ENCODE assay signal across 23 mouse cellular contexts in the genomic region with DNA sequence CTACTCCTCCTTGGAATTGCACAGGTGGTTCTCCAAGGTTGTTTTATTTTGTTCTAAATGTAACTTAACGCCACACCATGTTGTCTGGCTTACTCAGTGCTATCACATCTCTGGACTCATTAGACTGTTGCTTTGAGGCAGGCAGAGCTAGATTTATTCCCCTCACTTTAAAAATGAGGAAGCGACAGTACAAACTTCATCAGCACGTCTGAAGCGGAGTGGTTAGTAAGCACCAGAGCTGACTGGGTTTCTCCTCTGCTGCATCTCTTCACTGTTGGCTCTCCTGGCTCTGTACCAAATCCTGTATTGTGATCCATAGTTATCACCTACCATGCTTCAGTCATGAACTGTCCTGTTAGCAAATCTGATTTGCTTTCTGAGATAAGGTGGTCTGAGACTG. TPM values are rescaled to one million over a fixed set of nuclear protein-coding genes. Genes with fewer than 3 reads are reported as not detected.
DNase-seq lines count a peak whose midpoint lies in the region; ATAC-seq and TF ChIP-seq lines count a peak whose summit lies in the region.
"Had no signal": no experiment of that assay in that cellular context is flagged by ENCODE, and none has a peak within 500 bp of the region (broad histone marks: within the 10 kb centered on the region; RNA-seq: fewer than 3 reads in every experiment).

No protein-coding gene starts in this region.

- ATAC-seq in G1E (ENCODE audit: extremely low read depth, insufficient number of reproducible peaks, low FRiP score, poor library complexity, severe bottlenecking) = peak; percentile 34; the same call in 1 of the 2 replicates
- peak; percentile 66 for ATAC-seq in common myeloid progenitor, adult 5-6 weeks (replicated peaks; ENCODE audit: low read depth, poor library complexity, severe bottlenecking)
- ATAC-seq in limb, embryonic 12.5 days (ENCODE audit: insufficient number of reproducible peaks, insufficient read depth, low FRiP score, low TSS enrichment, low read depth) = no peak
- ATAC-seq in hindbrain, embryonic 12.5 days (ENCODE audit: low FRiP score) = no peak
- ATAC-seq: forebrain, embryonic 16.5 days; intestine, embryonic 16.5 days had no signal

- no peak for DNase-seq in G1E (ENCODE audit: low spot score)
- peak; percentile 32 for DNase-seq in splenic B cell, adult 2 months (ENCODE audit: low read depth, low spot score)
- DNase-seq in hindbrain, embryonic 10.5 days (ENCODE audit: low spot score) = no peak
- DNase-seq in right cerebral cortex, adult 18-20 months = no peak
- DNase-seq: adrenal gland, adult 8-10 months; cerebellum, adult 11 months; cerebellum, adult 8-10 months; cerebellum, postnatal 14 days; gastrocnemius, postnatal 14 days had no signal

- peak overlapping the region; percentile 51 for H3K27ac ChIP-seq in limb, embryonic 12.5 days
- no peak overlapping the region for H3K27ac ChIP-seq in hindbrain, embryonic 10.5 days
- H3K27ac ChIP-seq in hindbrain, embryonic 12.5 days = no peak overlapping the region
- H3K27ac ChIP-seq: embryonic facial prominence, embryonic 12.5 days; hindbrain, embryonic 14.5 days had no signal

- no peaks in the 10 kb centered on the region for H3K9me3 ChIP-seq in G1E (replicated peaks)
- no peaks in the 10 kb centered on the region for H3K9me3 ChIP-seq in limb, embryonic 12.5 days
- no peaks in the 10 kb centered on the region for H3K9me3 ChIP-seq in hindbrain, embryonic 10.5 days
- H3K9me3 ChIP-seq in hindbrain, embryonic 12.5 days (replicated peaks) = no peaks in the 10 kb centered on the region
- H3K9me3 ChIP-seq: embryonic facial prominence, embryonic 12.5 days; heart, embryonic 12.5 days had no signal

- peaks cover 84% of the 10 kb centered on the region for H3K36me3 ChIP-seq in G1E (replicated peaks)
- H3K36me3 ChIP-seq in limb, embryonic 12.5 days = peaks cover 27% of the 10 kb centered on the region
- H3K36me3 ChIP-seq in splenic B cell, adult 2 months (ENCODE audit: control insufficient read depth, insufficient read depth, low read length, poor library complexity, severe bottlenecking) = peaks cover 13% of the 10 kb centered on the region
- H3K36me3 ChIP-seq in hindbrain, embryonic 10.5 days = 0 out of 2 replicates have a peak, but pooled peaks cover 8% of the 10 kb centered on the region
- 0 out of 2 replicates have a peak, but pooled peaks cover 5% of the 10 kb centered on the region for H3K36me3 ChIP-seq in hindbrain, embryonic 12.5 days
- H3K36me3 ChIP-seq: embryonic facial prominence, embryonic 12.5 days had no signal

- no peaks in the 10 kb centered on the region for H3K27me3 ChIP-seq in G1E (ENCODE audit: insufficient read depth, low read length)
- no peaks in the 10 kb centered on the region for H3K27me3 ChIP-seq in limb, embryonic 12.5 days
- no peaks in the 10 kb centered on the region for H3K27me3 ChIP-seq in splenic B cell, adult 2 months (ENCODE audit: control insufficient read depth, insufficient read depth, low read length, poor library complexity, severe bottlenecking)
- no peaks in the 10 kb centered on the region for H3K27me3 ChIP-seq in hindbrain, embryonic 10.5 days (ENCODE audit: insufficient read depth, poor library complexity, severe bottlenecking)
- H3K27me3 ChIP-seq in hindbrain, embryonic 12.5 days = no peaks in the 10 kb centered on the region
- H3K27me3 ChIP-seq: embryonic facial prominence, embryonic 12.5 days; heart, embryonic 12.5 days had no signal

- no peak overlapping the region for H3K4me2 ChIP-seq in limb, embryonic 12.5 days
- no peak overlapping the region for H3K4me2 ChIP-seq in hindbrain, embryonic 12.5 days (replicated peaks)
- H3K4me2 ChIP-seq: embryonic facial prominence, embryonic 12.5 days; heart, embryonic 12.5 days; hindbrain, embryonic 14.5 days had no signal

- no peak overlapping the region for H3K9ac ChIP-seq in limb, embryonic 12.5 days (replicated peaks)
- no peak overlapping the region for H3K9ac ChIP-seq in hindbrain, embryonic 12.5 days
- H3K9ac ChIP-seq: embryonic facial prominence, embryonic 12.5 days; heart, embryonic 12.5 days; hindbrain, embryonic 14.5 days had no signal

- TF ChIP-seq CTCF in G1E (IDR thresholded peaks at IDR 0.05; ENCODE audit: low read depth, low read length) = no peak

- 76% methylated on average over 4 of the region's 4 CpGs for WGBS in limb, embryonic 12.5 days
- 88% methylated on average over 4 of the region's 4 CpGs for whole genome bisulfite sequencing in hindbrain, embryonic 10.5 days
- 91% methylated on average over 4 of the region's 4 CpGs for WGBS in hindbrain, embryonic 12.5 days

- H3K4me1 ChIP-seq in G1E (ENCODE audit: insufficient read depth, low read depth, low read length) = peaks cover 16% of the 10 kb centered on the region
- peaks cover 16% of the 10 kb centered on the region for H3K4me1 ChIP-seq in limb, embryonic 12.5 days (replicated peaks)
- H3K4me1 ChIP-seq in hindbrain, embryonic 10.5 days (replicated peaks) = no peaks in the 10 kb centered on the region
- H3K4me1 ChIP-seq in hindbrain, embryonic 12.5 days = no peaks in the 10 kb centered on the region
- H3K4me1 ChIP-seq: embryonic facial prominence, embryonic 12.5 days; heart, embryonic 12.5 days had no signal

- H3K4me3 ChIP-seq in G1E (ENCODE audit: low read depth, low read length) = no peak overlapping the region
- no peak overlapping the region for H3K4me3 ChIP-seq in limb, embryonic 12.5 days (replicated peaks)
- no peak overlapping the region for H3K4me3 ChIP-seq in hindbrain, embryonic 10.5 days
- no peak overlapping the region for H3K4me3 ChIP-seq in hindbrain, embryonic 12.5 days
- H3K4me3 ChIP-seq: embryonic facial prominence, embryonic 12.5 days; heart, embryonic 12.5 days had no signal

RNA-seq across cellular contexts. Expression of a gene that starts 53.1 kb away (rescaled TPM):
- total RNA-seq in G1E (2014; fragmentation: Nextera tagmentation) = not detected in 2 replicates
- 0.06 and 0.16 TPM in 2 replicates for total RNA-seq in G1E (2017)
- not detected in 2 replicates for polyA plus RNA-seq in G1E (2012)
- not detected in 2 replicates for total RNA-seq in common myeloid progenitor, adult 5-6 weeks (2017)
- polyA plus RNA-seq in limb, embryonic 12.5 days (2016; fragmentation: Nextera tagmentation; extraction: Ambion mirVana) = not detected in 2 replicates
- polyA plus RNA-seq in hindbrain, embryonic 10.5 days (2016; fragmentation: Nextera tagmentation; extraction: Ambion mirVana) = 0.07 and 0.37 TPM in 2 replicates
- 0.52 and 0.61 TPM in 2 replicates for polyA plus RNA-seq in hindbrain, embryonic 12.5 days (2016; fragmentation: Nextera tagmentation; extraction: Ambion mirVana)
- total RNA-seq: adrenal gland, postnatal 4 days; heart, adult 8-10 months; heart, postnatal 25 days had no signal
- polyA plus RNA-seq: C2C12; embryonic facial prominence, embryonic 12.5 days; forebrain, embryonic 11.5 days; heart, embryonic 12.5 days; heart, embryonic 16.5 days; intestine, embryonic 16.5 days had no signal

RNA-seq across cellular contexts. Expression of a gene that starts 53.2 kb away (rescaled TPM):
- total RNA-seq in G1E (2014; fragmentation: Nextera tagmentation) (72.8 and 74.8 TPM in 2 replicates), G1E (2017) (41.6 and 54.9 TPM in 2 replicates)
- polyA plus RNA-seq in G1E (2012) = 2.7 and 3.2 TPM in 2 replicates
- total RNA-seq in common myeloid progenitor, adult 5-6 weeks (2017) = 5.5 and 11.3 TPM in 2 replicates
- polyA plus RNA-seq in limb, embryonic 12.5 days (2016; fragmentation: Nextera tagmentation; extraction: Ambion mirVana) = 23.3 and 24.0 TPM in 2 replicates
- polyA plus RNA-seq in hindbrain, embryonic 10.5 days (2016; fragmentation: Nextera tagmentation; extraction: Ambion mirVana) = 12.3 and 14.9 TPM in 2 replicates
- 20.2 and 20.4 TPM in 2 replicates for polyA plus RNA-seq in hindbrain, embryonic 12.5 days (2016; fragmentation: Nextera tagmentation; extraction: Ambion mirVana)

Comparison
In these comparisons a context has a peak if more than half of its experiments do, and no peak if none do; other contexts are left out.
1. ATAC-seq: peak in G1E (single experiment) and common myeloid progenitor, adult 5-6 weeks (single experiment); none in limb, embryonic 12.5 days (single experiment) and hindbrain, embryonic 12.5 days (single experiment).